Mouse (Mus musculus): ENCODE data around the gene Snip1.

- TF ChIP-seq CEBPB (IDR thresholded peaks at IDR 0.05; ENCODE audit: low read depth) (no peak), CTCF (IDR thresholded peaks at IDR 0.05; ENCODE audit: control insufficient read depth, insufficient read depth, insufficient read length) (no peak), USF1 (IDR thresholded peaks at IDR 0.05; ENCODE audit: low read depth) (no peak), MYOG (IDR thresholded peaks at IDR 0.05; ENCODE audit: control insufficient read depth, extremely low read depth, insufficient read length) (no peak), MYOD1 (IDR thresholded peaks at IDR 0.05; ENCODE audit: control insufficient read depth, insufficient read length, low read depth) (no peak), MAX (IDR thresholded peaks at IDR 0.05) (no peak)
Measured at GRCm38 (mm10) chr4:125077700-125078099, 11.2 kb downstream of the Snip1 start.
